Mouse (Mus musculus) hindbrain, embryonic 16.5 days (tissue): Measurements from ENCODE around the gene Hopx. TPM values are rescaled to one million over a fixed set of nuclear protein-coding genes. Genes with fewer than 3 reads are reported as not detected.

Experiments
- ATAC-seq: fragments of 200-750 bp; cut with Nextera tagmentation; 2 replicates; pipeline ENCODE4 v1.8.0; 2017; ENCODE audit warnings: moderate TSS enrichment, moderate library complexity
- H3K27ac ChIP-seq: fragments of 300-500 bp; sonication (generic); 2 replicates; pipeline ENCODE4 v1.5.1; 2014; ENCODE audit warnings: low read depth, mild to moderate bottlenecking, control low read depth, low read length, moderate library complexity
- H3K27me3 ChIP-seq: fragments of 300-500 bp; sonication (generic); replicated peaks from 2 replicates; pipeline ENCODE4 v1.6.1; 2014; ENCODE audit warnings: low read length; ENCODE audit not compliant: control insufficient read depth, insufficient read depth
- H3K36me3 ChIP-seq: fragments of 300-500 bp; sonication (generic); 2 replicates; pipeline ENCODE4 v1.6.1; 2014; ENCODE audit warnings: mild to moderate bottlenecking, low read length, moderate library complexity, mixed read lengths; ENCODE audit not compliant: control insufficient read depth, insufficient read depth
- H3K4me1 ChIP-seq: fragments of 300-500 bp; sonication (generic); 2 replicates; pipeline ENCODE4 v1.6.1; 2014; ENCODE audit warnings: low read depth, low read length; ENCODE audit not compliant: control insufficient read depth, insufficient read depth
- H3K4me2 ChIP-seq: fragments of 300-500 bp; sonication (generic); 2 replicates; pipeline ENCODE4 v1.6.1; 2014; ENCODE audit warnings: mild to moderate bottlenecking, low read length, control low read depth, moderate library complexity
- H3K4me3 ChIP-seq: fragments of 300-500 bp; sonication (generic); 2 replicates; pipeline ENCODE4 v1.5.1; 2014; ENCODE audit warnings: mild to moderate bottlenecking, low read length, control low read depth, moderate library complexity
- H3K9ac ChIP-seq: fragments of 300-500 bp; sonication (generic); 2 replicates; pipeline ENCODE4 v1.6.1; 2014; ENCODE audit warnings: low read depth, mild to moderate bottlenecking, control low read depth, low read length, moderate library complexity
- H3K9me3 ChIP-seq: fragments of 300-500 bp; sonication (generic); 2 replicates; pipeline ENCODE4 v1.6.1; 2014; ENCODE audit warnings: mild to moderate bottlenecking, low read length, moderate library complexity; ENCODE audit not compliant: control insufficient read depth
- WGBS: fragments of 180-500 bp; shearing (Covaris S2); extraction: QIAGEN DNeasy Blood & Tissue Kit; methylation state at CpG from one replicate; pipeline ENCODE4 v1.1.7; 2014; 5-methylcytosine and 5-hydroxymethylcytosine counted together
- polyA plus RNA-seq: library from polyadenylated mRNA; unstranded; fragments of >200 nt; fragmentation: Nextera tagmentation; extraction: Ambion mirVana; gene quantifications from 2 replicates; pipeline ENCODE4 v1.2.1, GENCODE M21; 2015

The Hopx gene
- polyA plus RNA-seq, 1 experiment from 2014 or later, result 6.7 TPM

DNA sequence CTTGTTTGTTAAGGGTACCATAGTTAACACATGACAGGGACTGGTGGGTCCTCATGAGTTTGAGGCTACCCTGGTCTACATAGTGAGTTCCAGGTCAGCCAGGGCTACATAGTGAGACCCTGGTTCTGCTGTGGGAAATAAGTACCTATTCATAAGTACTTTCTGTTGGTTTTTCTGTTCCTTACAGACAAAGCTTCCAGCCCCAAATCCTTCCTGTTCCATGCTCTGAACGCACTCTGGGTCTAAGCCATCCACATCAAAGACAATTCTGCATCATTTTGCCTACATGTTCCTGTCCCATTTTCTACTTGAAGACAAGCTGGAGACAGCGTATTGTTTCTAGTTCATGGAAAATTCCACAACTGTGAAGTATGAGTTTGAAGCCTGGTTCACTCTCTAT is 20.0 kb upstream of the Hopx start:
- ATAC-seq, result no peak
- 85% methylated on average over 2 of the region's 2 CpGs for WGBS

DNA sequence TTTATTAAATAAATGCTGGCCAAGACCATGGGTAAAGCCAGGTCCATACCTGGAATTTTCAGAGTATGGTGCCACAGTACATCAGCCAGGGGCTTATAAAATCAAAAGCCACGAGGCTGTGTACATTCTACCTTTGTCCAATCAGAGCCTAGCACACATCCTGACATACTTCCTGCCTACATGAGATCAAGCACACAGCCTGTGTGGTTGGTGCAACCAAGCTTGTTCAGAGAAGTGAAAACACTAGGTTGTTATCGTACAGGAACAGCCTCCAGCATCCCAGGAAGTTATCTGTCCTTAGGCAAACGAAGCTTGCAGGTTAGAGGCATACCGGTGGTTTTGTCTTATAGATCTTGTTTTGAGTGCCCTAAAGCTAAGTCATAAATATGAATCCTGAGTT is 19.5 kb upstream of the Hopx start:
- H3K27ac ChIP-seq, result no peak overlapping the region
- WGBS, result 83% methylated on average over 4 of the region's 4 CpGs
- H3K36me3 ChIP-seq, result no peaks in the 10 kb centered on the region
- H3K9me3 ChIP-seq, result no peaks in the 10 kb centered on the region
- peaks cover 5% of the 10 kb centered on the region; the same call in 1 of the 2 replicates for H3K4me1 ChIP-seq
- no peak overlapping the region for H3K4me2 ChIP-seq
- no peak overlapping the region for H3K4me3 ChIP-seq
- ATAC-seq, result no peak
- H3K27me3 ChIP-seq, result no peaks in the 10 kb centered on the region
- no peak overlapping the region for H3K9ac ChIP-seq

More for the DNA sequence above, 20.0 kb upstream of the Hopx start:
- Histone ChIP-seq H3K4me2 (no peak overlapping the region), H3K9me3 (no peaks in the 10 kb centered on the region), H3K36me3 (no peaks in the 10 kb centered on the region), H3K27me3 (no peaks in the 10 kb centered on the region), H3K4me3 (no peak overlapping the region), H3K4me1 (peaks cover 5% of the 10 kb centered on the region; the same call in 1 of the 2 replicates), H3K27ac (no peak overlapping the region), H3K9ac (no peak overlapping the region)

DNA sequence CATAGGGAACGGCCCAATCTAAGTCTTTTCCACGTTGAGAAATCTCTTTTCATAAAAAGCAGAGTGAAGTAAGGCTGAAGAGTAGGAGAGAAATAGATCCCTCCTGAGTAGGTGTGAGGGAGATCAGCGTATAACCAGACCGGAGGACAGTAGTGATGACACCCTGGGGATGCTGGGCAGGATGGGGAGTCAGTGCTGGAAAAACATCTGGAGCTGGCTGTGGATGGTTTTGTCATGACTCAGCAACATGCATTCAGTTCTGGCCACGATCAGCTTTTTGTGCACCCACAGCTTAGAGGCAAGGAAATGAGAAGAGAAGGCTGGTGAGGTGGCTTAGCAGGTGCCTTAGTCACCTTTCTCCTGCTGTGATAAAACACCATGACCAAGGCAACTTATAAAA is 19.0 kb upstream of the Hopx start:
- no peak overlapping the region for H3K27ac ChIP-seq
- H3K4me2 ChIP-seq, result no peak overlapping the region
- no peaks in the 10 kb centered on the region for H3K27me3 ChIP-seq
- H3K4me3 ChIP-seq, result no peak overlapping the region
- ATAC-seq, result no peak
- WGBS, result 71% methylated on average over 5 of the region's 5 CpGs
- H3K4me1 ChIP-seq, result peaks cover 5% of the 10 kb centered on the region; the same call in 1 of the 2 replicates
- no peaks in the 10 kb centered on the region for H3K36me3 ChIP-seq
- no peak overlapping the region for H3K9ac ChIP-seq
- no peaks in the 10 kb centered on the region; the same call in 1 of the 2 replicates for H3K9me3 ChIP-seq

DNA sequence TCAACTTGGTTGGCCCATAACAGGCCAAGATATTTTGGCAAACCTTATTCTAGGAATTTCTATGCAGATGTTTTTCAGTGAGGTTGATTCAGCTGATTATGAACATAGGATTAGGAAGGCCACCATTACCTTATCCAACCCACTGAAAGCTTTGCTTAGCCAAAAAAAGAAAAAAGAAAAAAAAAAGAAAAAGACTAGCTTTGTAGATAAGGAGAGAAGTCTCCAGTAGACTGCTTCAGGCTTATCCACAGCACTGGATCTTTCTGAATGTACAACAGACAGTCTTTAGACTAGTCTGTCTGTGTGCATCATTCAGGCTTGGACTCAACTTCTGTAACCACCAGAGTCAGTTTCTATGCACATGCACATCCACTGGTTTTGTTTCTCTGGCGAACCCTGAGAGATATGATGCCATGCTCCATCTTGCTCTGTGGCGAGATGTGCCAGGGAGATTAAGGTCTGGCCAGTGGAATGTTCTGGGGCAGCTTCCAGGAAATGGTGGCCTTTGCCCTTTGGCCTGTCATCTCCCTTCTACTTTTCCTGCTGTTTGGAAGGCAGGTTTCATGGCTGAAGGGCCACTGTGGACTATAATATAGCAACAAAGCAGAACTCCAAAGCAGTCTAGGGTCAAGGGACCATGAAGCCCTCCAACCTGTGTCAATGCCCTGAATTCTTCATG is 17.7 kb upstream of the Hopx start:
- ATAC-seq, result no peak
- Histone ChIP-seq H3K9me3 (peaks cover 6% of the 10 kb centered on the region), H3K27ac (no peak overlapping the region), H3K9ac (no peak overlapping the region), H3K36me3 (no peaks in the 10 kb centered on the region), H3K4me2 (no peak overlapping the region), H3K4me1 (peaks cover 5% of the 10 kb centered on the region; the same call in 1 of the 2 replicates), H3K4me3 (no peak overlapping the region), H3K27me3 (no peaks in the 10 kb centered on the region)
- WGBS, result 80% methylated on average over 2 of the region's 2 CpGs

DNA sequence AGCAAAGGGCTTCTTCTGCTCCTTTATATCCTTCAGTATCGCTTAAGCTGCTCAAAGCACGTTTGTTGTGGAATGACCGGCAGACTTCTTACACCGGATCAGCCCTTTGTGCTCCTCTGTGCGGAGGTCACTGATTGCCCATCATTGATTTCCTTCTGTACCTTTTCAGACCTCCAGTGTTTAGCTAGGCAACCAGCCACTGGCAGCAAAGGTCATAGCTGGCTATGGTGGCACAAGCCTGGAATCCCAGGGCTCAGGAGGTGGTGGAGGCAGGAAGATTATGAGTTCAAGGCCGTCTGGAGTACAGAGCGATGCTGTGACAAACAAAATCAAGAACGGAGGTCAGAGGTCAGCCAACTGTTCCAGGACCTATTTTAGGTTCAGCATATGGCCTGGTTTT is 17.0 kb upstream of the Hopx start:
- Histone ChIP-seq H3K36me3 (no peaks in the 10 kb centered on the region), H3K4me2 (no peak overlapping the region), H3K4me3 (no peak overlapping the region), H3K9me3 (peaks cover 6% of the 10 kb centered on the region), H3K27me3 (no peaks in the 10 kb centered on the region), H3K27ac (no peak overlapping the region), H3K9ac (no peak overlapping the region), H3K4me1 (0 out of 2 replicates have a peak, but pooled peaks cover 2% of the 10 kb centered on the region)
- no peak for ATAC-seq
- 83% methylated on average over 8 of the region's 8 CpGs for WGBS

DNA sequence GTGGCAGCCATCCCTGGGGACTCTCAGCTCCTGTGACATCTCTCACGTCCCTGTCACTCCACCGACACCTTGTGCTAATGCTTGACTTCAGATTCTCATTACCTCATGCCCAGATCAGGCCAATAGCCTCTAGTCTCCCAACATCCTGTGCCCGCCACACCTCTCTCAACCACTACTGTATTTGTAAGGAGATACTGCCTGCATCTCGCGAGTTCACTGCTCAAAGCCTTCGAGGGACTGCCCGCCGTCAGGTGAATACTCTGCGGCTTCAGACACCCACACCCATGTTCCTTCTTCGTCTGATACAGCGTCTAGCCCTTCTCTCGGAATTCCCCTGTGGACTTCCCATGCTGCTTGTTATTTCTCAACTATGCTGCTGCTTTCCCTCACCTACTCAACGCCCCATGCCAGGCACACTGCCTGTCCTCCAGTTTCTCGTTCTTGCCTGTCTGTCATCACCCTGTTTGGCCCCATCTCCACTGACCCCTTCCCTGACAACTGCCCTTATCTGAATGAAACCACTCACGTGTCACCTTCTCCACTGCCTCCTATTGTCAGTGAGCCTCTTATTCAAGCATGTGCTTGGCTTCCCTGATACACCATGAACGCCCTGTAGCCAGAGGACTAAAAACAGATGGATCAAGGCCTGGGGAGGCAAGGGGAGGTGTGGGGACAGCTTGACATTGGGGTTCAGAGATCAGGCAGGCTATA is 15.5 kb upstream of the Hopx start:
- no peak for ATAC-seq
- Histone ChIP-seq H3K27ac (no peak overlapping the region), H3K36me3 (no peaks in the 10 kb centered on the region), H3K4me3 (no peak overlapping the region), H3K9ac (no peak overlapping the region), H3K9me3 (peaks cover 6% of the 10 kb centered on the region), H3K4me1 (no peaks in the 10 kb centered on the region), H3K4me2 (no peak overlapping the region), H3K27me3 (no peaks in the 10 kb centered on the region)
- 72% methylated on average over 16 of the region's 16 CpGs for WGBS

DNA sequence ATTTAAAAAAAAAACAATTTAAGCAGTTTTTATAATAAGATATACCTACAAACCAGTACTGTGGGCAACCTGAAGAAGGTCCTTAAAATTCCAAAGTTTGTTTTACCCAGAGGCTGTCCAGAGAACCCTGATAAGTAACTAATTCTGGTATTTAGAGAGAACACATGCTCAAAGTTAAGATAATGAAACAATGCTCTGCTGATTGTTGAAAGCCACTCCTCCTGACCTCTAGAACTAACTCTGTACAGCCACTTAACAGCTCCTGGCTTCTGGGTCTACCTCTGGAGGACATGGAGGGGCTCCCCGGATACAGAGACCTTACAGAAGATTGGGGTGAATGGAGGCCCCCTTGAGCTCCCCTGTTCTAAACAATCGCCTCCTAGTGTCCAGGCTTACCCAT is 15.0 kb upstream of the Hopx start:
- Histone ChIP-seq H3K27ac (no peak overlapping the region), H3K4me3 (no peak overlapping the region), H3K4me1 (no peaks in the 10 kb centered on the region), H3K36me3 (no peaks in the 10 kb centered on the region), H3K4me2 (no peak overlapping the region), H3K9ac (no peak overlapping the region), H3K9me3 (peaks cover 6% of the 10 kb centered on the region), H3K27me3 (no peaks in the 10 kb centered on the region)
- WGBS, result 75% methylated on average over 2 of the region's 2 CpGs
- ATAC-seq, result no peak

DNA sequence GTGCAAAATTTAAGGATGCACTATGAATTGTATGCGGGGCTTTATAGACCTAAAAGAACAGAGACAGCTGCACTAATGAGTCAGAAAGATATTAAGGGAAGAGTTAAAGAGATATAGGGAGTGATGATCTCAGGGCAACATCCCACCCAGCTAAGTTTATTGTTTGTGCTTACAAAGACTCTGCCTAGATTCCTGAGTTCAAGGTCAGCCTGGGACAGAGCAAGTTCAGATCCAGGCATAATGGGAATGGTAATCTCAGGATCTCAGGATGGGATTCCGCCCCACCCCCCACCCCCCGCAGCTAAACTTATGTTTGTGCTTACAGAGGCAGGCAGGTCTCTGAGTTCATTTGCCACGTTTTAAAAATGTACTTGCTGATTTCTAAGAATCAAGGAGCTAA is 13.9 kb upstream of the Hopx start:
- Histone ChIP-seq H3K9ac (no peak overlapping the region), H3K27me3 (no peaks in the 10 kb centered on the region), H3K27ac (no peak overlapping the region), H3K4me2 (no peak overlapping the region), H3K4me1 (no peaks in the 10 kb centered on the region), H3K9me3 (peaks cover 6% of the 10 kb centered on the region), H3K4me3 (no peak overlapping the region), H3K36me3 (no peaks in the 10 kb centered on the region)
- ATAC-seq, result no peak
- 87% methylated on average over 4 of the region's 4 CpGs for WGBS

DNA sequence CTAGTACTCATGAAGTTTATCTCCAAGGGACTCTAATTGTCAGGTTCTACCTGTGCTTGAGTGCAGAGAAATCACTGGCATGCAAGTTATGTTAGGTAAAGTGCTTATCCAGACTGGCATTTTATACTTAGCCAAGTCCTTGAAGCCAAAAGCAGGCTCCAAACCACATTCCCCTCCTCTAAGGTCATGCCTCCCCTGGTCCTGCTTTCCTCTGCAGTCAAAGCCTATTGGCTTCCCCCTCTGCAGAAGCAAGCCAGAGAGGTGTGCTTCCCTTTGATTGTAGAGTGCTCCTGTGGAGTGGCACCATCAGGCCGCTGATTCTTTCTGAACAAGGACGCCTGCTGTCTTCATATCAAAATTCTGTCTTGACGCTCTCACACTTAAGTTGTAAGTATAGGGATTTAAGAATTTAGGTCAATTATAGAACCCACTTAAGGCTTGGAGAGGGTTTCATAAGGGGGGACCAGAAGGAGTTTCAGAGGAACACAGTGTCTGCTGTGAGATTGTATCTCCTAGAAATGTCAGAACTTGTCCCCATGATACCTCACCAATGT is 11.6 kb upstream of the Hopx start:
- 94% methylated on average over 3 of the region's 3 CpGs for WGBS
- ATAC-seq, result no peak
- H3K9me3 ChIP-seq, result peaks cover 6% of the 10 kb centered on the region

More for the DNA sequence above, 11.6 kb upstream of the Hopx start:
- Histone ChIP-seq H3K4me2 (no peak overlapping the region), H3K4me3 (no peak overlapping the region), H3K9ac (no peak overlapping the region), H3K4me1 (peaks cover 14% of the 10 kb centered on the region), H3K27ac (no peak overlapping the region), H3K27me3 (no peaks in the 10 kb centered on the region), H3K36me3 (no peaks in the 10 kb centered on the region)
